Mouse (Mus musculus): ENCODE results near the gene Rpia. TPM values are rescaled to one million over a fixed set of nuclear protein-coding genes. Genes with fewer than 3 reads are reported as not detected.

Rpia gene
- total RNA-seq, 1 experiment = 11.0 TPM

DNA sequence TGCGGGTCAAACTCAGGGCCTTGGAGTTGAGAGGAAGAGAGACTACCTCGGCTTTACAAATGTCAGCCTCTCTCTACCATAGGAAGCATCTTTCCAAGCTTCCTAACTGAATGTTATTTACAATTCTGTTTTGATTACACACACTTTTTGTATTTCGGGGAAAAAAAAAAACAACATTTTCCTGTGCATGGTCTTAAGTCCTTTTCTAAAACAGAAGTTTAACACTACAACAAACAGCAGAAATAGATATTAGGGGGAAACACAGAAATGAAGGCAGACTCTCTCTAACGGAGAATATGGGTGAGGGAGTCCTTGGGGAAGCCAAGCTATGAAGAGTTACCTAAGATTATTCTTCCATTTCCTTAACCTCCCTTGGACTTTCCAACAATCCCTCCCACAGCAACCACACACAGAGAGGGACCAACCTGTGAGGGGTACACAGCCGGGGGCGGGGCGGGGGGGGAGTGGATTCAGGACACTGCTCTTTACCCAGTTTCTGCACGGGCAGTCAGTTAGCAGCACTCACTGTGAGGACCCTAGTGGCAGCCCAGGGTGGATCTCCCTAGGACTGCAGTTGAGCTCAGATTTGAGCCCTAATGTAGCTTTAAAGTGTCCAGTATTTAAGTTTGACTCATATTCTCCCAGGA is 40.7 kb downstream of the Rpia start:
- no peak overlapping the region for H3K4me3 ChIP-seq (ENCODE audit: insufficient read depth in 1 of 2, low read depth in 1 of 2, low read length in 2 of 2, poor library complexity in 1 of 2, severe bottlenecking in 1 of 2)
- no peaks in the 10 kb centered on the region for H3K4me1 ChIP-seq (ENCODE audit: control insufficient read depth in 2 of 2, insufficient read depth in 2 of 2, low read length in 2 of 2, poor library complexity in 1 of 2)
- no peak overlapping the region for H3K9ac ChIP-seq (ENCODE audit: insufficient read depth, low read depth, low read length, poor library complexity, severe bottlenecking)
- DNase-seq (ENCODE audit: low read depth, low spot score) = no peak
- H3K36me3 ChIP-seq (ENCODE audit: control insufficient read depth, insufficient read depth, low read length, poor library complexity, severe bottlenecking) = no peaks in the 10 kb centered on the region
- H3K27ac ChIP-seq (ENCODE audit: insufficient read depth, low read depth, low read length, poor library complexity, severe bottlenecking) = no peak overlapping the region
- TF ChIP-seq ZC3H11A (IDR thresholded peaks at IDR 0.05; ENCODE audit: borderline replicate concordance, low read depth, low read length) (no peak), CHD2 (IDR thresholded peaks at IDR 0.05; ENCODE audit: low read depth, low read length) (no peak), ZNF384 (IDR thresholded peaks at IDR 0.05; ENCODE audit: low read depth, low read length) (no peak), MAFK (IDR thresholded peaks at IDR 0.05; ENCODE audit: insufficient read depth, low read depth, low read length) (no peak), HCFC1 (IDR thresholded peaks at IDR 0.05; ENCODE audit: borderline replicate concordance, insufficient read depth, low read length) (no peak)
- in situ Hi-C loops (cut with MboI; ENCODE audit: low sequenced_read_pairs in 2 of 2, unreplicated experiment in 2 of 2) = no loop called here
- H3K9me3 ChIP-seq (ENCODE audit: control insufficient read depth, insufficient read depth, low read depth, low read length) = no peaks in the 10 kb centered on the region

DNA sequence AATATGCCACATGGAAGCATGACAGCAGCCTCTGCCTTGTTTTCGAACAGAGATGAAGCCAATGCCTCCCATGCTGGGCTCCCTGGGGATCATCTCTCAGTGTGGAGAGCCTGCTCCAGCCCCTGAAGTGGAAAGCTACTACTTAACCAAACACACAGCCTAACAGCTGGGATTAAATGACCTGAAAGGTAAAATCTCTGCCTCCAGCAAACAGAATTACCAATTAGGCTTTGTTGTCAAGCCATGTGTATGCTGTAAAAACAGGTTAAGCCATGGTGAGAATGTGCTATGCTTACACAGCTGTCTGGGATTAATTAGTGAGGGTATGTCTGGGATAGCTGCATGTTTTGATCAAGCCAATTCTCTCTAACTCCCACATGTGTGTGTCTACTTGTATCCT is 42.3 kb downstream of the Rpia start:
- Histone ChIP-seq H3K9me3 (ENCODE audit: control insufficient read depth, insufficient read depth, low read depth, low read length) (no peaks in the 10 kb centered on the region), H3K36me3 (ENCODE audit: control insufficient read depth, insufficient read depth, low read length, poor library complexity, severe bottlenecking) (no peaks in the 10 kb centered on the region), H3K4me3 (ENCODE audit: insufficient read depth in 1 of 2, low read depth in 1 of 2, low read length in 2 of 2, poor library complexity in 1 of 2, severe bottlenecking in 1 of 2) (no peak overlapping the region), H3K4me1 (ENCODE audit: control insufficient read depth in 2 of 2, insufficient read depth in 2 of 2, low read length in 2 of 2, poor library complexity in 1 of 2) (no peaks in the 10 kb centered on the region), H3K27ac (ENCODE audit: insufficient read depth, low read depth, low read length, poor library complexity, severe bottlenecking) (no peak overlapping the region), H3K9ac (ENCODE audit: insufficient read depth, low read depth, low read length, poor library complexity, severe bottlenecking) (no peak overlapping the region)
- TF ChIP-seq HCFC1 (IDR thresholded peaks at IDR 0.05; ENCODE audit: borderline replicate concordance, insufficient read depth, low read length) = no peak
- TF ChIP-seq MAFK (IDR thresholded peaks at IDR 0.05; ENCODE audit: insufficient read depth, low read depth, low read length) = no peak
- TF ChIP-seq CHD2 (IDR thresholded peaks at IDR 0.05; ENCODE audit: low read depth, low read length) = no peak
- TF ChIP-seq ZC3H11A (IDR thresholded peaks at IDR 0.05; ENCODE audit: borderline replicate concordance, low read depth, low read length) = no peak
- TF ChIP-seq ZNF384 (IDR thresholded peaks at IDR 0.05; ENCODE audit: low read depth, low read length) = no peak
- in situ Hi-C loops (cut with MboI; ENCODE audit: low sequenced_read_pairs in 2 of 2, unreplicated experiment in 2 of 2) = no loop called here
- DNase-seq (ENCODE audit: low read depth, low spot score) = no peak

DNA sequence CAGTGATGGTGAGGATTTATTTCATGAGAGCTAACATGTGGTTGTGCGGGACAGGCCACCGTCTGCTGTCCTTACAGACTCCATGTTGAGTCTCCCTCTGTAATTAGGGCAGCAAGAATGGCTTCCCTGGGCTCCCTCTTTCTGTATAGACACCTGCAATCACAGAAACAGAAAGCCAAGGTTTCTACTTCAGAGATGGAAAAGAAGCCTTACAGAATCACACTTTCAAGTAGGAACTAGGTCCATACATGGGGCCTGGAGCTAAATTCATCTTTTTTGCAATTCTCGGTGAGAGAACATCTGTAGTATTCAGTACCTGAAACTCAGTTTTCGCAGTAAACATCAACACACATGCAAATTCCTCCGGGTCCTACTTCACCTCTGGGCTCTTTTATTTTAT is 44.3 kb downstream of the Rpia start:
- Histone ChIP-seq H3K4me3 (ENCODE audit: insufficient read depth in 1 of 2, low read depth in 1 of 2, low read length in 2 of 2, poor library complexity in 1 of 2, severe bottlenecking in 1 of 2) (no peak overlapping the region), H3K9ac (ENCODE audit: insufficient read depth, low read depth, low read length, poor library complexity, severe bottlenecking) (no peak overlapping the region), H3K4me1 (ENCODE audit: control insufficient read depth in 2 of 2, insufficient read depth in 2 of 2, low read length in 2 of 2, poor library complexity in 1 of 2) (no peaks in the 10 kb centered on the region), H3K9me3 (ENCODE audit: control insufficient read depth, insufficient read depth, low read depth, low read length) (no peaks in the 10 kb centered on the region), H3K27ac (ENCODE audit: insufficient read depth, low read depth, low read length, poor library complexity, severe bottlenecking) (no peak overlapping the region), H3K36me3 (ENCODE audit: control insufficient read depth, insufficient read depth, low read length, poor library complexity, severe bottlenecking) (no peaks in the 10 kb centered on the region)
- DNase-seq (ENCODE audit: low read depth, low spot score) = no peak
- TF ChIP-seq MAFK (IDR thresholded peaks at IDR 0.05; ENCODE audit: insufficient read depth, low read depth, low read length) (no peak), ZNF384 (IDR thresholded peaks at IDR 0.05; ENCODE audit: low read depth, low read length) (no peak), CHD2 (IDR thresholded peaks at IDR 0.05; ENCODE audit: low read depth, low read length) (no peak), HCFC1 (IDR thresholded peaks at IDR 0.05; ENCODE audit: borderline replicate concordance, insufficient read depth, low read length) (no peak), ZC3H11A (IDR thresholded peaks at IDR 0.05; ENCODE audit: borderline replicate concordance, low read depth, low read length) (no peak)
- in situ Hi-C loops (cut with MboI; ENCODE audit: low sequenced_read_pairs in 2 of 2, unreplicated experiment in 2 of 2) = no loop called here

DNA sequence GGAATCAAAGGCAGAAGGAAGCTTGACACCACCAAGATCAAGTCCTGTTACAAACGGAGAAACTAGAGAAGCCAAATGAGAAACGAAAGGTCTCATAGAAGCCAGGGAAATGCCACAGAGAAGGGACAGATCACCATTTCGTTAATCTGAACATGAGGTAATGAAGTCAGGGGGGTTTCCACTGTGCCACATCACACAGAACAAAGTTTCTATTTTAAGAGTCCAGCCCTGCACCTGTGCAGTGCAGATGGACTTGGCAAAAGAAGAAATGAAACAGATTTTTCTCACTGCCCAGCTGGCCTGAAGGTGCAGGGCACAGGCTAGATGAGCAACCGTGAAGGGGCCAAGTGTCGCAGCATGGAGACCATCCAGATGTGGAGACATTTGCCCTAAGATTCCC is 48.1 kb downstream of the Rpia start:
- Histone ChIP-seq H3K27ac (ENCODE audit: insufficient read depth, low read depth, low read length, poor library complexity, severe bottlenecking) (no peak overlapping the region), H3K4me3 (ENCODE audit: insufficient read depth in 1 of 2, low read depth in 1 of 2, low read length in 2 of 2, poor library complexity in 1 of 2, severe bottlenecking in 1 of 2) (no peak overlapping the region), H3K9me3 (ENCODE audit: control insufficient read depth, insufficient read depth, low read depth, low read length) (no peaks in the 10 kb centered on the region), H3K36me3 (ENCODE audit: control insufficient read depth, insufficient read depth, low read length, poor library complexity, severe bottlenecking) (no peaks in the 10 kb centered on the region), H3K4me1 (ENCODE audit: control insufficient read depth in 2 of 2, insufficient read depth in 2 of 2, low read length in 2 of 2, poor library complexity in 1 of 2) (no peaks in the 10 kb centered on the region), H3K9ac (ENCODE audit: insufficient read depth, low read depth, low read length, poor library complexity, severe bottlenecking) (no peak overlapping the region)
- in situ Hi-C loops (cut with MboI; ENCODE audit: low sequenced_read_pairs in 2 of 2, unreplicated experiment in 2 of 2) = no loop called here
- TF ChIP-seq MAFK (IDR thresholded peaks at IDR 0.05; ENCODE audit: insufficient read depth, low read depth, low read length) (no peak), HCFC1 (IDR thresholded peaks at IDR 0.05; ENCODE audit: borderline replicate concordance, insufficient read depth, low read length) (no peak), ZNF384 (IDR thresholded peaks at IDR 0.05; ENCODE audit: low read depth, low read length) (no peak), CHD2 (IDR thresholded peaks at IDR 0.05; ENCODE audit: low read depth, low read length) (no peak)
- no peak for DNase-seq (ENCODE audit: low read depth, low spot score)

DNA sequence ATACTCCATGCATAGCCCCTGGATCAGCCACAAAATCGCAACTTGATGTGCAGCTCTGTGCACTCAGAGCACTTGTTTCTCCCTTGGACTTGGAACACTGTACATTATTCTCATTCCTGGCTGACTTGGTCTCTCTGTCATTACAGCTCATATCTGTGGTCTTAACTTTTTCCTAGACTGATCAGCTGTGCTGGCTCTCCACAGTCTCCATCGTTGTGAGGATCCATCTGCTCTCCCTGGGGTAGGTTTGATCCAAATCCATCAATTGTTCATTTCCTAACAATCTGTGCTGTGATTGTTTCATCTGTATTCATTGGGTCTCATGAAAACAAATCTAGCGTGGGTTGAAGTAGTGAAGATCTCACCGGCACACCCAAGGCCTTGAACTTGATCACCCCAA is 49.2 kb downstream of the Rpia start:
- TF ChIP-seq ZNF384 (IDR thresholded peaks at IDR 0.05; ENCODE audit: low read depth, low read length) (no peak), CHD2 (IDR thresholded peaks at IDR 0.05; ENCODE audit: low read depth, low read length) (no peak), MAFK (IDR thresholded peaks at IDR 0.05; ENCODE audit: insufficient read depth, low read depth, low read length) (no peak), ZC3H11A (IDR thresholded peaks at IDR 0.05; ENCODE audit: borderline replicate concordance, low read depth, low read length) (no peak), HCFC1 (IDR thresholded peaks at IDR 0.05; ENCODE audit: borderline replicate concordance, insufficient read depth, low read length) (no peak)

More for the DNA sequence above, 49.2 kb downstream of the Rpia start:
- in situ Hi-C loops (cut with MboI; ENCODE audit: low sequenced_read_pairs in 2 of 2, unreplicated experiment in 2 of 2) = no loop called here
- no peaks in the 10 kb centered on the region for H3K4me1 ChIP-seq (ENCODE audit: control insufficient read depth in 2 of 2, insufficient read depth in 2 of 2, low read length in 2 of 2, poor library complexity in 1 of 2)
- no peak overlapping the region for H3K9ac ChIP-seq (ENCODE audit: insufficient read depth, low read depth, low read length, poor library complexity, severe bottlenecking)
- no peak overlapping the region for H3K4me3 ChIP-seq (ENCODE audit: insufficient read depth in 1 of 2, low read depth in 1 of 2, low read length in 2 of 2, poor library complexity in 1 of 2, severe bottlenecking in 1 of 2)
- no peaks in the 10 kb centered on the region for H3K36me3 ChIP-seq (ENCODE audit: control insufficient read depth, insufficient read depth, low read length, poor library complexity, severe bottlenecking)
- H3K27ac ChIP-seq (ENCODE audit: insufficient read depth, low read depth, low read length, poor library complexity, severe bottlenecking) = no peak overlapping the region
- DNase-seq (ENCODE audit: low read depth, low spot score) = no peak
- H3K9me3 ChIP-seq (ENCODE audit: control insufficient read depth, insufficient read depth, low read depth, low read length) = no peaks in the 10 kb centered on the region
